Mouse (Mus musculus): ENCODE results near the gene Ctla4.

GRCm38 (mm10) chr1:60909746-60910145 lies 22.9 kb downstream of the Ctla4 start:
- no peak for TF ChIP-seq GATA1 (IDR thresholded peaks at IDR 0.05; ENCODE audit: low read length)
- TF ChIP-seq TAL1 (IDR thresholded peaks at IDR 0.05; ENCODE audit: low read length): no peak

Data from erythroblast, embryonic 14.5 days (primary cell).